Mouse (Mus musculus) embryo, embryonic 10 days (tissue): ENCODE results near the gene Lzts2.
"Not testable (repeated sequence)": the region's sequence is repeated elsewhere in the genome, so short reads cannot be mapped to it uniquely, and the experiment has no call there.

Experiments
- DNase-seq: peaks from one replicate; pipeline ENCODE4 v3.0.0-alpha.2; 2015; ENCODE audit warnings: low spot score

The Lzts2 gene

GRCm38 (mm10) chr19:45025937-45026568 is 11.8 kb downstream of the Lzts2 start:
- DNase-seq = no peak

DNA sequence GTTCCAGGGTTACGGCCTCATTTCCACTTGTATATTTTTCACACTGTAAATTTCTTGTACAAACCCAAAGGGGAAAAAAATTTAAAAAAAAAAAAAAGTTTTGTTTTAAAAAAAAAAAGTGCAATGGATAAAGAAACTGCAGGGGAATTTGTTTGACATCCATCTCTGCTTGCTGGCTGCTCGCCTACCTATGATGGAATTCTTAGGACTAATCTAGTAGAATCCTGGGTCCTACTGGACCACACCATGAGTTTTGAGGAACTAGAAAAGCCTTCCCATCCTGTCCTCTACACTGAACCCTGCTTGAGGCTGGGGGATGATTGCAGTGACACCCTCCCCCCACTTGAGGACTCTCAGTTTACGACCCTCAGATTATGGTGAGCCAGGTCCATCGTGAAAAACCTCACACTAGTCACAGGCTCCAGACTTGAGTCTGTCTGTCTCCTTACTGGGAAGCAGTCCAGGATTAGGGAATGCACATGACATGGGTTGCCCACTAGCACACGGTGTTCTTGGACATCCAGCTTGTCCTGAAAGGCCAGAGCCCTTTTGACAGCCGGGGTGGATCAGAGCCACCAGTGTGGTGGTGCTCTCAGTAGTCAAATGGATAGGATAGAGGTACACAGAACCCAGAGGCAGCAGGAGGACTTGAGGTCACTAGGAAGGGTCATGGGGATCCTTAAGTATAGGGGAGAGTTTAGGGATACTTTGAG is 12.9 kb downstream of the Lzts2 start:
- no peak for DNase-seq

GRCm38 (mm10) chr19:45027848-45028247 is 13.6 kb downstream of the Lzts2 start:
- DNase-seq = peak; percentile 46

DNA sequence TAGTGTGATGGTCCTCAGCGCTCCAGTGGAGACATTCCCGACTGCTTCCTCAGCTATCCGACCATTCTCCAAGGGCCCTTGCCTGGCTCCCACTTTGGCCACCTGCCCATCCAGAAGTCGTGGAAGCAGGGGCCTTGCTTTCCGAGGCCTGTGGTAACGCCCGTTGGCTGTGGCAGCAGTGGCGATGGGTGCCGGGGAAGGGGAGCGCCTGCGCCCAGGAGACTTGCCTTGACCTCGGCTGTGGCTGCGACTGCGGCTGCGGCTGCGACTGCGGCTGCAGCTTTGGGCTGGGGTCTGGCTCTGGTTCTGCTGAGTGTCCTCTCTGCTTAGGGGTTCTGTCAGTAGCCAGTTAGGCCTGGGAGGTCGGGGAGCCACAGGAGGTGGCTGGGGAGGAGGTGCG is 14.5 kb downstream of the Lzts2 start:
- DNase-seq = no peak

- DNase-seq = no peak
These were observed 15.4 kb downstream of the Lzts2 start for GRCm38 (mm10) chr19:45029571-45029970.

GRCm38 (mm10) chr19:45030111-45030510 is 15.9 kb downstream of the Lzts2 start:
- peak; percentile 75 for DNase-seq

GRCm38 (mm10) chr19:45030746-45031693 is 16.8 kb downstream of the Lzts2 start:
- DNase-seq = peak; percentile 95

- peak; percentile 88 for DNase-seq
These were observed 17.6 kb downstream of the Lzts2 start for GRCm38 (mm10) chr19:45031780-45032179.

GRCm38 (mm10) chr19:45032570-45033332 is 18.5 kb downstream of the Lzts2 start:
- peak; percentile 50 for DNase-seq

GRCm38 (mm10) chr19:45036867-45037266 is 22.7 kb downstream of the Lzts2 start:
- peak; percentile 77 for DNase-seq

DNA sequence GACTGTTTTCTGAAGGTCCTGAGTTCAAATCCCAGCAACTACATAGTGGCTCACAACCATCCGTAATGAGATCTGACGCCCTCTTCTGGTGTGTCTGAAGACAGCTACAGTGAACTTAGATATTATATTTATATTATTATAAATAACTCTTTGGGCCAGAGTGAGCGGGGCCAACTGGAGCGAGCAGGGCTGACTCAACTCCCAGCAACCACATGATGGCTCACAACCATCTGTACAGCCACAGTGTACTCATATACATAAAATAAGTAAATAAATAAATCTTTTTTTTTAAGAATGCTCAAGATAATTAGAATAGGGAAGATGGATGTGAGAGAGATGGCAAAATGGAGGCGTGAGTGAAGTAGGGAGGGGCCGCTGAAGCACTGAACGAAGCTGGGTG is 24.0 kb downstream of the Lzts2 start:
- not testable (repeated sequence) for DNase-seq

GRCm38 (mm10) chr19:45040214-45040613 is 26.0 kb downstream of the Lzts2 start:
- no peak for DNase-seq

GRCm38 (mm10) chr19:45044389-45044927 is 30.2 kb downstream of the Lzts2 start:
- no peak for DNase-seq

GRCm38 (mm10) chr19:45045236-45045635 is 31.0 kb downstream of the Lzts2 start:
- DNase-seq = no peak

GRCm38 (mm10) chr19:45045651-45046050 is 31.4 kb downstream of the Lzts2 start, which contains the start of gene Pdzd7:
Pdzd7 (minus strand) TSS chr19:45045717.
- DNase-seq = no peak

DNA sequence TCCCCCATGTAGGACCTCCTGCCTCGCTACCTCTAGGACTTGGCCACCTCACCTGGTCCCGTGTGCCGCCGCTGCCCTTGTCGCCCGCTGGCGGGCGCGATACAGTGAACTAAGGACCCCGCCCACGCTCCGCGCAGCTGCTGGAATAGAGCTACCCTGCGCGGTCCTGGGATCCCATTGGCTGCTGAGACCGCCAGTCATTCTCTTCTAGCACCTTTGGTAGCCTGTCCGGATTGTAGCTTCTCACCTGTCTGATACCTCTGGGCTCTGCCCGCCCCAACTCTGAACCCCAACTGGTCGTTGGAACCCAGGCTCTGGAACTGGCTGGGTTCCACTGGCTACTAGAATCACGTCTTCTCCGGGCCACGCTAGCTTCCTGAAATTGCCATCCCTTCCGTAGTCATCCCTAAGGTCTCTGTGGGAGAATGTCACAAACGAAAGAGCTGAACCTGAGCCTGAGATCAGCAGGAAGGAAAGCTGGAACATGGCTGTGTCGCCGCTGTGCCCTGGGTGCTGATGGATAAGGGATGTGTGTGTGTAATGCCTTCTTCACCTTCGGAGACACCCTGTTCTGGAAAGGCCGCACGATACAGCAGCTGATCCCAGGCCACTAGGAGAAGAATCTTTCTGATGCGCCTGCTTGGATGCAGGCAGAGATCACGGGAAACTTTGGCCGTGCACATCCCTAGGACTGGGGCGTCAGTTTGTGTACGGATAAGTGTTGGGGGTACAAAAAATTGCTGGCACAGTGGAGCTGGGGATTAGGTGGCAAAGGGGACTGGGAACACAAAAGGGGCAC is 32.5 kb downstream of the Lzts2 start:
- DNase-seq = peak; percentile 78

- peak; percentile 78 for DNase-seq
These were observed 33.3 kb downstream of the Lzts2 start, which contains the start of gene Sfxn3 for GRCm38 (mm10) chr19:45047417-45047934. Sfxn3 (plus strand) TSS chr19:45047503.

DNA sequence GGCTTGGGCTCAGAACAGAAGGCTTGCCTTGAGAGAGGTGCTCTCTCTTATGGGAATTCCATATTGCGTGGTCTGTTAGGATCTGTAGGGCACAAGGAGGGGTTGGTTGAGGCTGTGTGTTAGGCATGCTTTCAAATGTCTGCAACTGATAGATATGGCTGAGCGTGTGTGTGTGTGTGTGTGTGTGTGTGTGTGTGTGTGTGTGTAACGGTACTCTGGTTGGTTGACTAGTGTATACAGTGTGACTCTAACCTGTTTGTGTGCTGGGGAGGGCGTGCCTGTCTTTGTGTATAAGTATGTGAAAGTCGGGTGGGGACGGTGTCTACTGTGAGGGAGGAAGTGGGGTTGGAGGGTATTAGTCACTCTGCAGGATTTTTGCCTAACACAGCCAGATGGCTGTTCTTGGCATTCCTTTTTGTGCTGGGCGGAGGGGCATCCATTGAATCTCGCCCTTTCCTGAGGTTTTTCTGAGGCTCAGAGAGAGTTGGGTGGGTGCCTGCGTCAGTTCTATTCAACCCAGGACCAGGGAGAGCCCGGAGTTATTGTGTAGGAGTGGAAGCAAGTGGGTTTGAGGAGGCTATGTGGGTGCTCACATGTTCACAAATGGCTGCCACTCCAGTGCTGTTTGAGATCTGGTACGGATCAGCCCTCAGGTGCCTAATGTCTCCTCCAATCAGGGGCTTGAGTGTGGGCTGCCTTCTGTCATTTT is 33.9 kb downstream of the Lzts2 start:
- DNase-seq = no peak

GRCm38 (mm10) chr19:45048644-45049365 is 34.6 kb downstream of the Lzts2 start:
- DNase-seq = no peak
